Mouse (Mus musculus) thymus, adult 2 months (tissue): ENCODE measurements at regions not wholly inside any gene's neighbourhood (a gene's known extent, or its start where the extent isn't known, plus 50 kb on each side); places are given as distances from the start of the nearest gene placed in this dataset.

Source experiments
- CTCF ChIP-seq: fragments of 200-500 bp; IDR thresholded peaks from 2 replicates; pipeline ENCODE4 v1.5.1; 2012; ENCODE audit warnings: mild to moderate bottlenecking, control low read depth, low read length, moderate library complexity, borderline replicate concordance; ENCODE audit not compliant: control insufficient read depth, poor library complexity, insufficient read depth; ENCODE audit errors: extremely low read depth
- POLR2A ChIP-seq: fragments of 200-500 bp; IDR thresholded peaks from 2 replicates; pipeline ENCODE4 v1.6.1; 2012; ENCODE audit warnings: mild to moderate bottlenecking, low read length, control low read depth, moderate library complexity; ENCODE audit not compliant: control insufficient read depth, poor library complexity, insufficient read depth; ENCODE audit errors: extremely low read depth

- TF ChIP-seq CTCF (no peak), POLR2A (no peak)
These were observed 201.8 kb downstream of the Foxo1 start for GRCm38 (mm10) chr3:52469900-52470299.
